Mouse (Mus musculus) cortical plate, adult 2 months (tissue): ENCODE data around the gene Rab25.

Source experiments
- CTCF ChIP-seq: fragments of 200-500 bp; IDR thresholded peaks from 2 replicates; pipeline ENCODE4 v1.5.1; 2011; ENCODE audit warnings: mild to moderate bottlenecking, control low read depth, low read length; ENCODE audit not compliant: insufficient read depth; ENCODE audit errors: extremely low read depth
- POLR2A ChIP-seq: fragments of 200-500 bp; IDR thresholded peaks from 2 replicates; pipeline ENCODE4 v1.6.1; 2011; ENCODE audit warnings: mild to moderate bottlenecking, low read length, control low read depth; ENCODE audit not compliant: insufficient read depth; ENCODE audit errors: extremely low read depth

DNA sequence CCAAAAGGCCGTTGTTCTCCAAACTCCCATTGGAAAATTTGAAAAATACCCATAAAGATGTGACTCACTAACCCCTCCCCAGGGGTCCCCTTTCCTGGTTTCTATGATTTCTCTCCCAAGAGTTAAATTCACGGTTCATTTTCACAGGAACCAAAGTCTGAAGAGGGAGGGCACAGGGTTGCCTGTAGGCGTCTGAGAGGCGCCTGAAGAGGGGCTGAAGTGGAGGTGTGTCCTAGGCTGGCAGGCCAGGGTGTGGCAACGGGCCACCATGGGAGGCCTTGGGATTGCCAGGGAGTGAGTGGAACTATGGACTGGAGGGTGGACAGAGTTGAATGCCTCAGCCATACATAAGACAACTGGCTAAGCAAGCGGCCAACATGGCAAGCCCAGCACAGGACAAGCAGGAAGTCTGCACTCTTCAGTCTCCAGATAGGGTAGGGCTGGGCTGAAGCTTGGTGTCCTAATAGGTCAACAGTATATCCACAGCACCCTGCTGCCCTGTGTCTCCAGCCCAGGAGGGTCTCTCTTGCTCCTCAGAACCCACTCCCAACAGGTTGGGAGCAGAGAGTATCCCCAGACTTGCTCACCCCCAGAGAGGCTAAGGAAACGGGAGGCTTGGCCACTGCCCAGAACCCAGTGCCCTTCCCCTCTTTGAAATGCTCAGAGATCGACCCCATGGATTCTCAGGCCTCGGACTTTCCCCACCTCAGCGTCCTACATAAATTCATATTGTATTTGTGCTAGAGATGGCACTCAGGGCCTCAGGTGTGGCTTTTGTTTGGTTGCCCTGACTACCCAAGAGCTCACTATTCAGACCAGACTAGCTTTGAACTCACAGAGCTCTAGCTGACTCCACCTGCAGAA lies 33.6 kb downstream of the Rab25 start:
- no peak for TF ChIP-seq CTCF
- no peak for TF ChIP-seq POLR2A
